Mouse (Mus musculus): ENCODE results near the gene Gsk3b.
"Not testable (repeated sequence)": the region's sequence is repeated elsewhere in the genome, so short reads cannot be mapped to it uniquely, and the experiment has no call there.

Gene Gsk3b

GRCm38 (mm10) chr16:38105453-38105852, 16.7 kb downstream of the Gsk3b start:
- DNase-seq, result no peak

- DNase-seq, result no peak
Measured at GRCm38 (mm10) chr16:38106542-38106941, 17.7 kb downstream of the Gsk3b start.

GRCm38 (mm10) chr16:38110001-38110400, 21.2 kb downstream of the Gsk3b start:
- DNase-seq, result no peak

GRCm38 (mm10) chr16:38110575-38110974, 21.8 kb downstream of the Gsk3b start:
- DNase-seq, result no peak

GRCm38 (mm10) chr16:38114074-38114473, 25.3 kb downstream of the Gsk3b start:
- no peak for DNase-seq

GRCm38 (mm10) chr16:38117909-38118308, 29.1 kb downstream of the Gsk3b start:
- DNase-seq, result not testable (repeated sequence)

- DNase-seq, result no peak
Measured at GRCm38 (mm10) chr16:38118723-38119122, 29.9 kb downstream of the Gsk3b start.

GRCm38 (mm10) chr16:38119286-38119685, 30.5 kb downstream of the Gsk3b start:
- peak; percentile 64 for DNase-seq

- no peak for DNase-seq
Measured at GRCm38 (mm10) chr16:38129171-38129570, 40.4 kb downstream of the Gsk3b start.

GRCm38 (mm10) chr16:38131041-38131440, 42.2 kb downstream of the Gsk3b start:
- DNase-seq, result no peak

- no peak for DNase-seq
Measured at GRCm38 (mm10) chr16:38131756-38132155, 43.0 kb downstream of the Gsk3b start.

- DNase-seq, result no peak
Measured at GRCm38 (mm10) chr16:38132210-38132609, 43.4 kb downstream of the Gsk3b start.

- DNase-seq, result peak; percentile 47
Measured at GRCm38 (mm10) chr16:38137296-38137695, 48.5 kb downstream of the Gsk3b start.

GRCm38 (mm10) chr16:38144898-38145297, 56.1 kb downstream of the Gsk3b start:
- DNase-seq, result no peak

GRCm38 (mm10) chr16:38150555-38150954, 61.8 kb downstream of the Gsk3b start:
- DNase-seq, result no peak

GRCm38 (mm10) chr16:38157854-38158622, 69.2 kb downstream of the Gsk3b start:
- no peak for DNase-seq

GRCm38 (mm10) chr16:38162019-38162418, 73.2 kb downstream of the Gsk3b start:
- no peak for DNase-seq

- no peak for DNase-seq
Measured at GRCm38 (mm10) chr16:38164811-38165591, 76.2 kb downstream of the Gsk3b start.

- DNase-seq, result no peak
Measured at GRCm38 (mm10) chr16:38168971-38169370, 80.2 kb downstream of the Gsk3b start.

- no peak for DNase-seq
Measured at GRCm38 (mm10) chr16:38179150-38179549, 90.3 kb downstream of the Gsk3b start.

GRCm38 (mm10) chr16:38181421-38181820, 92.6 kb downstream of the Gsk3b start:
- no peak for DNase-seq

GRCm38 (mm10) chr16:38184657-38185269, 96.0 kb downstream of the Gsk3b start:
- no peak for DNase-seq

GRCm38 (mm10) chr16:38189952-38190351, 101.2 kb downstream of the Gsk3b start:
- no peak for DNase-seq

GRCm38 (mm10) chr16:38190531-38190930, 101.7 kb downstream of the Gsk3b start:
- no peak for DNase-seq
